ENCODE assay signal across 14 mouse cellular contexts in genomic region chr1:180460721-180461120, GRCm38 (mm10). TPM values are rescaled to one million over a fixed set of nuclear protein-coding genes. Genes with fewer than 3 reads are reported as not detected.
DNase-seq lines count a peak whose midpoint lies in the region; ATAC-seq and TF ChIP-seq lines count a peak whose summit lies in the region.
"Had no signal": no experiment of that assay in that cellular context is flagged by ENCODE, and none has a peak within 500 bp of the region (broad histone marks: within the 10 kb centered on the region; RNA-seq: fewer than 3 reads in every experiment).

No protein-coding gene starts in this region.

- H3K36me3 ChIP-seq in hindbrain, postnatal 0 days (ENCODE audit: insufficient read depth, low read length), result no peaks in the 10 kb centered on the region
- no peaks in the 10 kb centered on the region for H3K36me3 ChIP-seq in hindbrain, embryonic 14.5 days (replicated peaks; ENCODE audit: control insufficient read depth, insufficient read depth)
- H3K36me3 ChIP-seq in lung, postnatal 0 days (ENCODE audit: insufficient read depth, low read length), result no peaks in the 10 kb centered on the region
- H3K36me3 ChIP-seq in intestine, postnatal 0 days (ENCODE audit: control insufficient read depth, insufficient read depth), result no peaks in the 10 kb centered on the region
- no peaks in the 10 kb centered on the region for H3K36me3 ChIP-seq in stomach, embryonic 16.5 days (ENCODE audit: control insufficient read depth, insufficient read depth, low read length)
- H3K36me3 ChIP-seq: liver, embryonic 15.5 days; neural tube, embryonic 13.5 days had no signal

- TF ChIP-seq EP300 in lung, postnatal 0 days (IDR thresholded peaks at IDR 0.05), result no peak

- ATAC-seq in hindbrain, postnatal 0 days, result peak; percentile 38; the same call in 1 of the 2 replicates
- no peak for ATAC-seq in hindbrain, embryonic 14.5 days (ENCODE audit: low FRiP score)
- 0 out of 2 replicates have a peak, but pooled peaks have one; percentile 26 for ATAC-seq in lung, postnatal 0 days
- ATAC-seq in intestine, postnatal 0 days, result 0 out of 2 replicates have a peak, but pooled peaks have one; percentile 28
- peak; percentile 49; the same call in 1 of the 2 replicates for ATAC-seq in stomach, embryonic 16.5 days (ENCODE audit: insufficient read depth, low FRiP score)
- ATAC-seq: activated CD4-positive, CD25-positive, alpha-beta regulatory T cell, adult 4 months had no signal

- TF ChIP-seq CTCF in hindbrain, postnatal 0 days (IDR thresholded peaks at IDR 0.05; ENCODE audit: low read depth), result no peak
- TF ChIP-seq CTCF in lung, postnatal 0 days (IDR thresholded peaks at IDR 0.05), result no peak
- no peak for TF ChIP-seq CTCF in intestine, postnatal 0 days (IDR thresholded peaks at IDR 0.05; ENCODE audit: low read depth)

- H3K4me2 ChIP-seq in hindbrain, postnatal 0 days (ENCODE audit: low read depth, low read length), result no peak overlapping the region
- H3K4me2 ChIP-seq in hindbrain, embryonic 14.5 days (replicated peaks), result no peak overlapping the region
- no peak overlapping the region for H3K4me2 ChIP-seq in lung, postnatal 0 days (replicated peaks; ENCODE audit: low read depth, low read length)
- H3K4me2 ChIP-seq in intestine, postnatal 0 days (replicated peaks; ENCODE audit: low read depth), result no peak overlapping the region
- H3K4me2 ChIP-seq in stomach, embryonic 16.5 days (ENCODE audit: low read depth, low read length), result no peak overlapping the region
- H3K4me2 ChIP-seq: heart, embryonic 11.5 days; liver, embryonic 15.5 days; neural tube, embryonic 13.5 days had no signal

- H3K4me1 ChIP-seq in hindbrain, postnatal 0 days (ENCODE audit: insufficient read depth, low read length), result peaks cover 26% of the 10 kb centered on the region
- H3K4me1 ChIP-seq in hindbrain, embryonic 14.5 days (replicated peaks; ENCODE audit: control insufficient read depth, insufficient read depth, low read length), result peaks cover 22% of the 10 kb centered on the region
- no peaks in the 10 kb centered on the region for H3K4me1 ChIP-seq in lung, postnatal 0 days (ENCODE audit: insufficient read depth, low read depth, low read length)
- no peaks in the 10 kb centered on the region for H3K4me1 ChIP-seq in intestine, postnatal 0 days (replicated peaks; ENCODE audit: control insufficient read depth, insufficient read depth, low read length)
- peaks cover 11% of the 10 kb centered on the region; the same call in 1 of the 2 replicates for H3K4me1 ChIP-seq in stomach, embryonic 16.5 days (ENCODE audit: control insufficient read depth, insufficient read depth, low read length)
- H3K4me1 ChIP-seq: liver, embryonic 15.5 days had no signal

- WGBS in hindbrain, postnatal 0 days, result 38% methylated on average over 5 of the region's 5 CpGs
- 49% methylated on average over 5 of the region's 5 CpGs for WGBS in hindbrain, embryonic 14.5 days
- 38% methylated on average over 5 of the region's 5 CpGs for WGBS in lung, postnatal 0 days
- 31% methylated on average over 5 of the region's 5 CpGs for WGBS in intestine, postnatal 0 days
- 38% methylated on average over 5 of the region's 5 CpGs for WGBS in stomach, embryonic 16.5 days

- no peak overlapping the region for H3K9ac ChIP-seq in hindbrain, postnatal 0 days (replicated peaks; ENCODE audit: low read length)
- no peak overlapping the region for H3K9ac ChIP-seq in hindbrain, embryonic 14.5 days
- H3K9ac ChIP-seq in lung, postnatal 0 days (replicated peaks; ENCODE audit: low read depth), result no peak overlapping the region
- H3K9ac ChIP-seq in intestine, postnatal 0 days (ENCODE audit: low read depth, low read length), result no peak overlapping the region
- no peak overlapping the region for H3K9ac ChIP-seq in stomach, embryonic 16.5 days (ENCODE audit: low read length)
- H3K9ac ChIP-seq: liver, embryonic 15.5 days; neural tube, embryonic 13.5 days had no signal

- no peaks in the 10 kb centered on the region for H3K9me3 ChIP-seq in hindbrain, postnatal 0 days (ENCODE audit: low read length)
- no peaks in the 10 kb centered on the region for H3K9me3 ChIP-seq in hindbrain, embryonic 14.5 days (ENCODE audit: control insufficient read depth, low read length)
- no peaks in the 10 kb centered on the region for H3K9me3 ChIP-seq in lung, postnatal 0 days (ENCODE audit: low read length)
- H3K9me3 ChIP-seq in intestine, postnatal 0 days (ENCODE audit: control insufficient read depth), result no peaks in the 10 kb centered on the region
- H3K9me3 ChIP-seq in stomach, embryonic 16.5 days (replicated peaks; ENCODE audit: control insufficient read depth, low read length), result no peaks in the 10 kb centered on the region
- H3K9me3 ChIP-seq: liver, embryonic 15.5 days; neural tube, embryonic 13.5 days had no signal

- no peak overlapping the region; the same call in 1 of the 2 replicates for H3K27ac ChIP-seq in hindbrain, postnatal 0 days
- H3K27ac ChIP-seq in hindbrain, embryonic 14.5 days, result no peak overlapping the region
- H3K27ac ChIP-seq in lung, postnatal 0 days (ENCODE audit: low read length), result no peak overlapping the region
- peak overlapping the region; percentile 35; the same call in 1 of the 2 replicates for H3K27ac ChIP-seq in intestine, postnatal 0 days (ENCODE audit: low read depth, low read length)
- peak overlapping the region; percentile 6; the same call in 1 of the 2 replicates for H3K27ac ChIP-seq in stomach, embryonic 16.5 days (ENCODE audit: low read length)
- H3K27ac ChIP-seq: liver, embryonic 15.5 days; neural tube, embryonic 13.5 days had no signal

- H3K4me3 ChIP-seq in hindbrain, postnatal 0 days (ENCODE audit: low read length), result no peak overlapping the region
- no peak overlapping the region for H3K4me3 ChIP-seq in hindbrain, embryonic 14.5 days (replicated peaks; ENCODE audit: low read length)
- no peak overlapping the region for H3K4me3 ChIP-seq in lung, postnatal 0 days (ENCODE audit: low read depth, low read length)
- H3K4me3 ChIP-seq in intestine, postnatal 0 days (ENCODE audit: low read depth, low read length), result no peak overlapping the region
- no peak overlapping the region for H3K4me3 ChIP-seq in stomach, embryonic 16.5 days (replicated peaks; ENCODE audit: low read length)
- H3K4me3 ChIP-seq: liver, embryonic 15.5 days; neural tube, embryonic 13.5 days had no signal

- H3K27me3 ChIP-seq in hindbrain, postnatal 0 days (ENCODE audit: insufficient read depth, low read length), result no peaks in the 10 kb centered on the region
- no peaks in the 10 kb centered on the region for H3K27me3 ChIP-seq in hindbrain, embryonic 14.5 days (ENCODE audit: control insufficient read depth, insufficient read depth, low read length)
- no peaks in the 10 kb centered on the region for H3K27me3 ChIP-seq in lung, postnatal 0 days (replicated peaks; ENCODE audit: insufficient read depth, low read length)
- H3K27me3 ChIP-seq in intestine, postnatal 0 days (replicated peaks; ENCODE audit: control insufficient read depth, insufficient read depth, low read length), result no peaks in the 10 kb centered on the region; the same call in 1 of the 2 replicates
- no peaks in the 10 kb centered on the region for H3K27me3 ChIP-seq in stomach, embryonic 16.5 days (ENCODE audit: control insufficient read depth, insufficient read depth, low read length)
- H3K27me3 ChIP-seq: neural tube, embryonic 13.5 days had no signal

- DNase-seq in hindbrain, postnatal 0 days (ENCODE audit: low spot score), result peak; percentile 55
- DNase-seq in hindbrain, embryonic 14.5 days (ENCODE audit: low spot score), result no peak
- no peak for DNase-seq in lung, postnatal 0 days (ENCODE audit: low spot score)
- no peak for DNase-seq in lung, postnatal 4 days
- DNase-seq in frontal cortex, postnatal 10 days (ENCODE audit: low spot score in 2 of 2), result no peak
- DNase-seq: cerebellum, adult 8-10 months; embryo, embryonic 11 days; thymus, postnatal 14 days had no signal

RNA-seq across cellular contexts. Expression of gene Stum, which starts 22.6 kb away (rescaled TPM):
- total RNA-seq in hindbrain, postnatal 0 days (2014; rRNA removed), result 105 and 114 TPM in 2 replicates
- polyA plus RNA-seq in hindbrain, postnatal 0 days (2015; fragmentation: Nextera tagmentation; extraction: Ambion mirVana), result 19.9 and 20.6 TPM in 2 replicates
- polyA plus RNA-seq in hindbrain, embryonic 14.5 days (2014; fragmentation: Nextera tagmentation; extraction: Ambion mirVana), result 15.6 and 16.1 TPM in 2 replicates
- polyA plus RNA-seq in lung, postnatal 0 days (2015; fragmentation: Nextera tagmentation; extraction: Ambion mirVana), result 0.07 and 0.08 TPM in 2 replicates
- 2.6 and 2.7 TPM in 2 replicates for polyA plus RNA-seq in intestine, postnatal 0 days (2015; fragmentation: Nextera tagmentation; extraction: Ambion mirVana)
- 1.1 and 1.5 TPM in 2 replicates for polyA plus RNA-seq in stomach, embryonic 16.5 days (2015; fragmentation: Nextera tagmentation; extraction: Ambion mirVana)
- polyA plus RNA-seq: activated CD4-positive, CD25-positive, alpha-beta regulatory T cell, adult 4 months had no signal

Comparison
In these comparisons a context has a peak if more than half of its experiments do, and no peak if none do; other contexts are left out.
1. H3K27ac ChIP-seq: peak in intestine, postnatal 0 days (single experiment) and stomach, embryonic 16.5 days (single experiment); none in hindbrain, postnatal 0 days (single experiment), hindbrain, embryonic 14.5 days (single experiment) and lung, postnatal 0 days (single experiment).